Mouse (Mus musculus) neural tube, embryonic 15.5 days (tissue): ENCODE data around the gene Hoxb5. TPM values are rescaled to one million over a fixed set of nuclear protein-coding genes. Genes with fewer than 3 reads are reported as not detected.

Experiments
- ATAC-seq: fragments of 200-750 bp; cut with Nextera tagmentation; 2 replicates; pipeline ENCODE4 v1.8.0; 2017; ENCODE audit warnings: mild to moderate bottlenecking, moderate TSS enrichment, moderate library complexity; ENCODE audit not compliant: low FRiP score
- H3K27ac ChIP-seq: fragments of 300-500 bp; sonication (generic); replicated peaks from 2 replicates; pipeline ENCODE4 v1.5.1; 2015; ENCODE audit warnings: mild to moderate bottlenecking, inconsistent platforms
- H3K27me3 ChIP-seq: fragments of 300-500 bp; sonication (generic); replicated peaks from 2 replicates; pipeline ENCODE4 v1.6.1; 2015; ENCODE audit warnings: inconsistent platforms
- H3K36me3 ChIP-seq: fragments of 300-500 bp; sonication (generic); 2 replicates; pipeline ENCODE4 v1.6.1; 2015; ENCODE audit warnings: inconsistent platforms
- H3K4me1 ChIP-seq: fragments of 300-500 bp; sonication (generic); 2 replicates; pipeline ENCODE4 v1.6.1; 2015; ENCODE audit warnings: inconsistent platforms
- H3K4me2 ChIP-seq: fragments of 300-500 bp; sonication (generic); 2 replicates; pipeline ENCODE4 v1.6.1; 2015; ENCODE audit warnings: inconsistent platforms, mild to moderate bottlenecking, moderate library complexity
- H3K4me3 ChIP-seq: fragments of 300-500 bp; sonication (generic); replicated peaks from 2 replicates; pipeline ENCODE4 v1.5.1; 2015; ENCODE audit warnings: mild to moderate bottlenecking, inconsistent platforms
- H3K9ac ChIP-seq: fragments of 300-500 bp; sonication (generic); replicated peaks from 2 replicates; pipeline ENCODE4 v1.6.1; 2015; ENCODE audit warnings: mild to moderate bottlenecking, inconsistent platforms
- H3K9me3 ChIP-seq: fragments of 300-500 bp; sonication (generic); replicated peaks from 2 replicates; pipeline ENCODE4 v1.6.1; 2016; ENCODE audit warnings: inconsistent platforms
- WGBS: fragments of 180-500 bp; shearing (Covaris S2); methylation state at CpG from one replicate; pipeline ENCODE4 v1.1.7; 2015; ENCODE audit warnings: mixed read lengths; 5-methylcytosine and 5-hydroxymethylcytosine counted together
- polyA plus RNA-seq: library from polyadenylated mRNA; unstranded; fragments of >200 nt; fragmentation: Nextera tagmentation; extraction: Ambion mirVana; gene quantifications from 2 replicates; pipeline ENCODE4 v1.2.1, GENCODE M21; 2015

The Hoxb5 gene
- polyA plus RNA-seq, 1 experiment from 2014 or later = 106 TPM

DNA sequence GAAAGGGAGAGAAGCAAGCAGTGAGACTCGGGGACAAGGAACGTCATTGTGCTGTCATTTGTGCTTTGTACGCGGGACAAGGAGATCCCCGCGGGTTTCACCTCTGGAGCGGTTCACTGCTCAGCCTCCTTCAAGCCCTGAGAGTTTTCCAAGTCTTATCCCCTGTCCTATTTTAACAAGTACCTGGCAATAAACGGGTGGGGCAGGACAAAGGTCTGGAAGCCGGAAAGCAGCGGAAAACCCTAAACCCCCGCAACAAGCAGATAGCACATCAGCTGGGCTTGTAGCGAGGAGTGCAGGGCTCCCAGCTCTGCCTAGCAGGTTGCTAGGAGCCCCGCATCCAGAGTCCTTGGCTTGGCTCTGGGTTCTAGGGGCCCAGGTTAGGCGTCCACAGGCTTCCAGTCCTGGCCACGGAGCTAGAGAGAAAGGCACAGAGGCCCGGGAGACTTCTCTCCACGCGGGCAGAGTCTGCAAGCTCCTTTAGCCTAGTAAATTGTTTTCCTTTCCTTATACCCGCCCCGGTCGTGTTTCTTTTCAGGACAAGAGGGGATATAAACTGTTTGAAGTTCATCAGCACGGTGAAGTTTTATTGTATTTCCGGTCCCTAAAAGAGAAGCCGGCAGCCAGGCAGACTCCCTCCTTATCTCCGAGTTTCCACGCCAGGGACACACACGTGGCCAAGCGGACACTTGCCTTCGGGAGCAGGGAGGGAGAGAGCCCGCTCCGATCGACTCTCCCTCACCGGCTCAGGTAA, 39.3 kb upstream of the Hoxb5 start:
- Histone ChIP-seq H3K9me3 (no peaks in the 10 kb centered on the region), H3K27me3 (peaks cover 10% of the 10 kb centered on the region; the same call in 1 of the 2 replicates), H3K4me1 (peaks cover 72% of the 10 kb centered on the region), H3K4me2 (peak overlapping the region; percentile 35), H3K9ac (no peak overlapping the region), H3K27ac (peak overlapping the region; percentile 37; the same call in 1 of the 2 replicates), H3K36me3 (no peaks in the 10 kb centered on the region), H3K4me3 (no peak overlapping the region)
- no peak for ATAC-seq
- 14% methylated on average over 33 of the region's 33 CpGs for WGBS

DNA sequence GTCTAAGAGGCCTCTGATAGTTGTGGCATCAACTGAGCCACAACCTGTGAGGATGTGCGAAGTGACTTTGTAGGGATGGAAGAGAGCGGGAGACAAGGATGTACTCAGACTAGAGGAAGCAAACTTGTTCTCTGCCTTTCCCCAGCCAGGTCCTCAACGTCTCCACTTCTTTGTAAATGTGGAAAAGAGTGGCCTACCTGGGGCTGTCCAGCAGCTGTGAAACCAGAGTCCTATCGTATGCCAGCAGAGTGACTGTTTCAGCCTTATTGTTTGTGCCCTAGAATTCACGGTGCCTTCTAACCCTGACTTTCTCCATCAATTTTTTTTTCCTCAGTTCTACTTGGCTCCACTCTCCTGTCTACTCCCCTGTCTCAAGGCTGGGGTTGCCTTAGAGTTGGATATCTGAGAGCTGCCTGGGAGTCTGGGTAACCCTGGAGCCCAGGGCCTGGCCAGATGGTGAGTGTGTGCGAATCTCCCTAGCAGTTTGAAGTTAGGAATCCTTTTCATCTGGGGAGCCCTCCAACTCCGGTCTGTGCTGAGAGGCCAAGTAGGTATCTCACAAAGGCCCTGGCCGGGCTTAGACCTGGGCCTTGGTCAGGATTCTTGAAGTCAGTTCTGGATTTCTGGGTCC, 38.6 kb upstream of the Hoxb5 start:
- ATAC-seq = no peak
- H3K4me1 ChIP-seq = peaks cover 72% of the 10 kb centered on the region
- H3K4me3 ChIP-seq = no peak overlapping the region
- H3K4me2 ChIP-seq = peak overlapping the region; percentile 35
- H3K36me3 ChIP-seq = no peaks in the 10 kb centered on the region
- H3K27ac ChIP-seq = peak overlapping the region; percentile 37; the same call in 1 of the 2 replicates
- no peaks in the 10 kb centered on the region for H3K9me3 ChIP-seq
- WGBS = 38% methylated on average over 8 of the region's 8 CpGs
- peaks cover 10% of the 10 kb centered on the region; the same call in 1 of the 2 replicates for H3K27me3 ChIP-seq
- no peak overlapping the region for H3K9ac ChIP-seq

DNA sequence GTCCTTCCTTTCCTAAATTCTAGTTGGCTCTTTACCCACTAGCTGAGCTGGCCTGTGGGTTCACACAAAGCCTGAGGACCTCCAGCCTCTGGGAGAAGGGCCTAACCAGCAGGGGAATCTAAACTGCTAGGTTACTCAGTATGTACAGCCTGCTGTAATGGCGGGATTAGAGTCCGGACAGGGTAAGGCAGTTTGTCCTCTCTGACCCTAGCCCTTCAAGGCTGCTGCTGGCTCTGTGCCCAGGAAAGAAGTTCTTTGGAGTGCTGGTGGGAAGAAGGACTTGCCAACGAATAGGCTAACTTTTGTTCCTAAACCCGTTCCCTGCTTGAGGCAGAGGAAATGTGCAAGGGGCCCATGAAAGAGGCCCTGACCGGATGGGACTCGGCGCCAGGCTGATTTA, 37.2 kb upstream of the Hoxb5 start:
- 6% methylated on average over 7 of the region's 7 CpGs for WGBS
- Histone ChIP-seq H3K27me3 (peaks cover 10% of the 10 kb centered on the region; the same call in 1 of the 2 replicates), H3K9ac (no peak overlapping the region), H3K4me2 (peak overlapping the region; percentile 20; the same call in 1 of the 2 replicates), H3K4me1 (peaks cover 74% of the 10 kb centered on the region), H3K9me3 (no peaks in the 10 kb centered on the region), H3K27ac (peak overlapping the region; percentile 38), H3K4me3 (no peak overlapping the region), H3K36me3 (no peaks in the 10 kb centered on the region)
- peak; percentile 33; the same call in 1 of the 2 replicates for ATAC-seq

DNA sequence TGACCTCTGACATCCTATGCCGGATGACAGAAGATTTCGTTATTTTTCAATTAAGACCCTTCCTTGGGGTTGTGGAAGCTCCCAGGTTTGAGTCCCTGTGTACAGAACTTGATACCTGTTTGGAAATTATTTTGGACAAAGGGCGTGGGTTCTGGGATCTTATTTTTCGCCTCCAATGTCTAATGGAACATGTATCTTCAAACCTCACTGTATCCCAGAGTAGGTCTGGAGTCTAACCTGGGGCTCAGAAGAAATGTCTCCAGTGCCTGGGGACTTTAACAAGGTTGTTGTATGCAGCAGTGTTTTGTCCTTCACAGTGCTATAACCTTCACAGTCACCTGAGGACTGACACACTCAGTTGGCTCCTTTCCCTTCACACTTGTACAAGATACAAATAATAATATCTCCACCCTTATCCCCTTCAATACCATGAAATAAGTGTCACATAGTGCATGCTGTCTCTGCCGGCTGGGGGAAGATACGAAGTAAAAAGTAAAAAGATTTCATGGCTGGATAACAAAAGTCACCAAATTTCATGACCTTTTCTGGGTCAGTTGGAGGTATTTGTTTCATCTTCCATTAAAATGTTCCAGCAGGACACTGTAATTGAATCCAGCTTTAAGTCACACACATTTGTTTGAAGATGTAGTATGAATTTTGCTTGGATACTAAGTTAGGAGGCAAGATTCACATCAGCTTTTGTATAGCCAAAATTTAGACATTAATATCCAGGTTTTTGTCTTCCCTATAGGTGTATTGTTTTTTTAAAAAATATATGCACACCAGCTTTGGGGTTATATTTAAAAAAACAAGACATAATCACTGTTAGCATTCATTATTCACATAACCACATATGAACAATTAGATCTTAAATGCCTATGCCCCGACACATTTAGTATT, 35.9 kb upstream of the Hoxb5 start:
- Histone ChIP-seq H3K4me1 (peaks cover 76% of the 10 kb centered on the region), H3K27ac (no peak overlapping the region; the same call in 1 of the 2 replicates), H3K4me2 (no peak overlapping the region), H3K9me3 (no peaks in the 10 kb centered on the region), H3K9ac (no peak overlapping the region), H3K27me3 (peaks cover 8% of the 10 kb centered on the region; the same call in 1 of the 2 replicates), H3K36me3 (no peaks in the 10 kb centered on the region), H3K4me3 (no peak overlapping the region)
- WGBS = 49% methylated on average over 7 of the region's 7 CpGs
- no peak for ATAC-seq

DNA sequence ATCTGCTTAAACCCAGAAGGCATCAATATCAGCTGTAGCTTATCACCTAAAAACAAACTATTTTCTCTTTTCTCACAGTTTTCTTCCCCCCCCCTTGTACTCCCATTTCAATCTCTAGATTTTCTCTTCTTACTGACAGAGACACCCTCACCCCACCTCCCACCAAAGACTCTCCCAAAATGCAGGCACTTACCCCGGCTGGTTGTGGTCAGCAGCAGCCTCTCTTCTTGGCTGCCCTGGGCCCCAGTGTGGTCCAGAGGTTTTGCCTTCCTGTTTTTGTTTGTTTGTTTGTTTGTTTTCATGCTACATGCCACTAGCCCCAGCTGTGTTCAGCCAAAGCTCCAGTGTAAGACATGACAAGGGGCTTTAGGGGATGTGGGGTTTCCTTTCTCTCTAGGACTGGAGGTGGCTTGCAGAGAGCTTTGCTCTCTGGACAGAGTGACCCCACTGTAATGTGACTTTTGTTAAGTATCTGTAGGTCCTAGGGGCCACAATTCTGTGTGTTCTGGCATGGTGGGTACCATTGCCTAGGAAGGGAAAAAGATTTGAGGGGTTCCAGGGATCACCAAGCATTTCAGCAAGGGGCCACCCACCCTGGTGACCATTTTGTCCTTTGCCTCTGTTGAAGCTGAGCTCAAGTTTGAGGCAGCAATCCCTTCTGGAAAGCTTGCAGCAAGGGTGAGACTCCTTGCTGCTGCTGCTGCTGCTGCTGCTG, 34.9 kb upstream of the Hoxb5 start:
- Histone ChIP-seq H3K9ac (no peak overlapping the region; the same call in 1 of the 2 replicates), H3K27me3 (0 out of 2 replicates have a peak, but pooled peaks cover 2% of the 10 kb centered on the region), H3K4me2 (peak overlapping the region; percentile 87; the same call in 1 of the 2 replicates), H3K27ac (0 out of 2 replicates have a peak overlapping the region, but pooled peaks have one; percentile 99), H3K4me1 (peaks cover 76% of the 10 kb centered on the region), H3K4me3 (no peak overlapping the region), H3K36me3 (no peaks in the 10 kb centered on the region), H3K9me3 (no peaks in the 10 kb centered on the region)
- 42% methylated on average over 1 of the region's 1 CpGs for WGBS
- no peak for ATAC-seq

DNA sequence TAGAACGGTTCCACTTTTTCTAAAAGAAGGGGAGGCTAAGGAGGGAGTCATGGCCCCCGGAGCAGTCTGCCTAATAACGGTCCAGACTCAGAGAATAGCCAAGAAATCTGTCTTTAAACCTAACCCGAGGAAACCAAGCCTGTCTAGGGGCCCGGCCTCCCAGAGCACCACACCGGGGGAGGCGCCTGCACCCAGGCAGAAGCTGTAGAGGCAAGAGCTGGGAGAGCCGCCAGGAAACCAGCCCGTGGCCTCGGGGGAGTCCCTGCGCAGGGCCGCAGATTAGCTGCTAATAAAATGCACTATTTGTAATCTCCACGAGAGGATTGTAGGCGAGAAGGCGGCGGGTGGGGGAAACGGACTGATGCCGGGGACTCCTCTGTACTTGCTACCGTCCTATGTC, 33.3 kb upstream of the Hoxb5 start:
- H3K27ac ChIP-seq = peak overlapping the region; percentile 99
- peak overlapping the region; percentile 87 for H3K4me2 ChIP-seq
- no peaks in the 10 kb centered on the region for H3K27me3 ChIP-seq
- ATAC-seq = no peak
- no peaks in the 10 kb centered on the region for H3K9me3 ChIP-seq
- H3K9ac ChIP-seq = peak overlapping the region; percentile 96
- peaks cover 79% of the 10 kb centered on the region for H3K4me1 ChIP-seq
- peak overlapping the region; percentile 59 for H3K4me3 ChIP-seq
- WGBS = 1% methylated on average over 19 of the region's 19 CpGs
- H3K36me3 ChIP-seq = no peaks in the 10 kb centered on the region

DNA sequence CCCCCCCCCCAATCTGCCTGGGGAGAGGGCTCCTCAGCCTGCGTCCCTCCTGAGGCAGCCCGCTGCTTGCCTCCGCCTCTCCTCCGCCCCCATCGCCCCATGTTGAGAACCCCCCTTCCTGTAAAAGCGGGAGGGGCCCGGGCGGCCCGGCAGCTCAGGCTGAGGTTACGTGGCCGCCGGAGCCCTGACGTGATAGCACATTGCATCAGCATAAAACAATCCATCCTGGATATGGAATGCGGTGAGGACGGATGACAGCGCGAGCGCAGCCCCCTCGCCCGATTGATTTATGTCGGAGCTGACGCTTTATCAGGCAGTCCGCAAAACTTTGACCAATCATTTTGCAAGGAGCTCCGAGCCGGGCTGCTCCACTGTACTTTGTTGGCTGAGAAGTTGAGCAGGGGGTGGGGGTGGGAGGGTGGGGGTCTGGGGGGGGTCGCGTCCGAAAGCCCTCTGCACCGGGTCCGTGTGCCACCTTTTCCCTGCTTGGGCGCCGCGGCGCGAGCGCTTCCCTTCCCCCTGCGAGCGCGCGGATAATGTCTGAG, 32.1 kb upstream of the Hoxb5 start, which contains the start of gene Hoxb9:
TSS of gene Hoxb9 (plus strand) at position 462 of the 545 bp plus-strand sequence.
- Histone ChIP-seq H3K9ac (peak within 1 kb of the TSS; percentile 96), H3K4me2 (peak within 1 kb of the TSS; percentile 87), H3K9me3 (no peaks in the 10 kb centered on the region), H3K4me3 (peak within 1 kb of the TSS; percentile 59), H3K4me1 (peaks cover 84% of the 10 kb centered on the region), H3K27ac (peak within 1 kb of the TSS; percentile 99), H3K36me3 (no peaks in the 10 kb centered on the region), H3K27me3 (no peaks in the 10 kb centered on the region)
- under 1% methylated on average over 39 of the region's 40 CpGs for WGBS
- ATAC-seq = peak; percentile 79

DNA sequence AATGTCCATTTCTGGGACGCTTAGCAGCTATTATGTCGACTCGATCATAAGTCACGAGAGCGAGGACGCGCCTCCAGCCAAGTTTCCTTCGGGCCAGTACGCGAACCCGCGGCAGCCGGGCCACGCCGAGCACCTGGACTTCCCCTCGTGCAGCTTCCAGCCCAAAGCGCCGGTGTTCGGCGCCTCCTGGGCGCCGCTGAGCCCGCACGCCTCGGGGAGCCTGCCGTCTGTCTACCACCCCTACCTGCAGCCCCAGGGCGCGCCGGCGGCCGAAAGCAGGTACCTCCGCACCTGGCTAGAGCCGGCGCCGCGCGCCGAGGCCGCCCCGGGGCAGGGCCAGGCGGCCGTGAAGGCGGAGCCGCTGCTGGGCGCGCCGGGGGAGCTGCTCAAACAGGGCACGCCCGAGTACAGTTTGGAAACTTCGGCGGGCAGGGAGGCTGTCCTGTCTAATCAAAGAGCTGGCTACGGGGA, 31.6 kb upstream of the Hoxb5 start:
- H3K4me1 ChIP-seq = peaks cover 84% of the 10 kb centered on the region
- peak overlapping the region; percentile 59 for H3K4me3 ChIP-seq
- H3K36me3 ChIP-seq = no peaks in the 10 kb centered on the region
- no peaks in the 10 kb centered on the region for H3K27me3 ChIP-seq
- ATAC-seq = peak; percentile 18
- peak overlapping the region; percentile 87 for H3K4me2 ChIP-seq
- H3K9me3 ChIP-seq = no peaks in the 10 kb centered on the region
- peak overlapping the region; percentile 96 for H3K9ac ChIP-seq
- under 1% methylated on average over 52 of the region's 52 CpGs for WGBS
- peak overlapping the region; percentile 99 for H3K27ac ChIP-seq

DNA sequence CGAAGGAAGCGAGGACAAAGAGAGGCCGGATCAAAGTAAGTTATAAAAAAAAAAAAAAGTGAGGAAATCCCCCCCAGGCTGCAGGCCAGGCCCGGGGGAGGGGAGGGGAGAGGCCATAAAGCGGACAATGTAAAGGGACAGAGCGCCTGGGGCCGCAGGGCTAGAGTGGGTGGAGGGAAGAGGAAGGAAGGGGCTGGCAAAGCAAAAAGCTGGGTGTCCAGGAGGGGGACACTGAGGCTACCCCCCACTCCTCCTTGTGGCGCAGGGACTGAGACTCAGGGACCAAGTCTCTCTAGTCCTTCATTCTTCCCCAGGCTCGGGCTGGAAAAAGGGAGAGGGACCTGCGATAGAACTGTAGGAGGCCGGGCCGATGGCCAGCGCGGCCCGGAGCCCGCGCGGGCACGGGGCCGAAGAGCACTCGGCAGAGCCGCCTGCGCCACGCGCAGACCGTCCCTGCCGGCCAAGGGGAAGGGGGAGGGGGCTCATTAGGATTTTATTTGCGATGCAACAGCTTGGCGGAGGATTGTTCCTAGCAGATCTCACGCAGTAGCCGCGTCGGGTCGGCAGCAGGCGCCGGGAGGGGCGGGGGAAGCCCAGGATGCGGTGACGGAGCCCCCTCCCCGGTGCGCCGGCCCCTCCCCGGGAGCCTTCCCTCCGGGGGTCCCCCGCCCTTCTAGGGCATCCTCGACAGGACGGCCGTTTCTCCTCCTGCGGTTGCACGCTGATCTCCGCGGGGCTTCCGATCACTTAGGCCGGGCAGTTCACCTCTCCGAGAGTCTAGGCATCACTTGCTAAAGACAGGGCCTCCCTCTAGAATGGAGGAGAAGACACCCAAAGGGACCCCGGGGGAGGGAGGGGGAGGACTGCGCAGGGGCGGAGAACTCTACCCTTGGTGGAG, 30.9 kb upstream of the Hoxb5 start:
- no peaks in the 10 kb centered on the region for H3K9me3 ChIP-seq
- H3K4me3 ChIP-seq = peak overlapping the region; percentile 59
- under 1% methylated on average over 58 of the region's 58 CpGs for WGBS
- no peaks in the 10 kb centered on the region for H3K27me3 ChIP-seq
- H3K9ac ChIP-seq = peak overlapping the region; percentile 96
- no peaks in the 10 kb centered on the region for H3K36me3 ChIP-seq
- H3K27ac ChIP-seq = peak overlapping the region; percentile 99
- peak overlapping the region; percentile 87 for H3K4me2 ChIP-seq
- peaks cover 87% of the 10 kb centered on the region for H3K4me1 ChIP-seq
- ATAC-seq = peak; percentile 53

DNA sequence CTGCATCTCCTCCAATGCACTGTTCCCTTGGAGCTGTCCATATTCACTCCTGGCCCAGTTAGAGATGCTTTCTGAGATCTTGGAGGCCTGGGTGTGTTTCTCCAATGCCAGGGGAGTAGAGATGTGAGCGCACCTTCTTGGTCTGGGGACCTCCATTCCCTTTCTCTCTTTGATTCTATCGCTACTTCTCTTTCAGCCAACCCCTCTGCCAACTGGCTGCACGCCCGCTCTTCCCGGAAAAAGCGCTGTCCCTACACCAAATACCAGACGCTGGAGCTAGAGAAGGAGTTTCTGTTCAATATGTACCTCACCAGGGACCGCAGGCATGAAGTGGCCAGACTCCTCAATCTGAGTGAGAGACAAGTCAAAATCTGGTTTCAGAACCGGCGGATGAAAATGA, 28.7 kb upstream of the Hoxb5 start:
- H3K27ac ChIP-seq = peak overlapping the region; percentile 99
- no peaks in the 10 kb centered on the region for H3K27me3 ChIP-seq
- H3K9ac ChIP-seq = peak overlapping the region; percentile 96
- H3K4me1 ChIP-seq = peaks cover 96% of the 10 kb centered on the region
- no peaks in the 10 kb centered on the region for H3K36me3 ChIP-seq
- H3K4me3 ChIP-seq = peak overlapping the region; percentile 59
- no peaks in the 10 kb centered on the region for H3K9me3 ChIP-seq
- peak overlapping the region; percentile 87 for H3K4me2 ChIP-seq
- ATAC-seq = no peak
- WGBS = 23% methylated on average over 10 of the region's 10 CpGs
